Mouse (Mus musculus) CH12.LX (cell line): ENCODE results near the gene Cblc. TPM values are rescaled to one million over a fixed set of nuclear protein-coding genes. Genes with fewer than 3 reads are reported as not detected.
A peak's percentile ranks its signal among the peaks of the same experiment; 100 is the strongest.

ENCODE experiments used
- DNase-seq: peaks from one replicate; pipeline ENCODE4 v3.0.0-alpha.2; 2013; ENCODE audit errors: extremely low read depth
- H3K27ac ChIP-seq: 2 replicates; pipeline ENCODE4 v1.5.1; 2012; ENCODE audit warnings: low read depth, mild to moderate bottlenecking, control low read depth, moderate library complexity; ENCODE audit not compliant: insufficient read depth
- H3K27me3 ChIP-seq: replicated peaks from 2 replicates; pipeline ENCODE3; 2012; ENCODE audit warnings: inconsistent platforms
- H3K36me3 ChIP-seq, 2 experiments: replicated peaks in 1 of 2; 2 replicates each; pipeline versions ENCODE3 to v1.6.1; 2012; ENCODE audit warnings: inconsistent platforms in 1 of 2, low read length in 1 of 2, mild to moderate bottlenecking in 1 of 2, mixed read lengths in 1 of 2, moderate library complexity in 1 of 2; ENCODE audit not compliant: control insufficient read depth in 1 of 2, insufficient read depth in 1 of 2
- H3K4me1 ChIP-seq, 2 experiments: 2 replicates each; pipeline ENCODE4 v1.6.1; 2012; ENCODE audit warnings: inconsistent platforms in 1 of 2, moderate library complexity in 1 of 2; ENCODE audit not compliant: insufficient read depth in 2 of 2, control insufficient read depth in 1 of 2
- H3K4me2 ChIP-seq: 2 replicates; pipeline ENCODE4 v1.6.1; 2012; ENCODE audit warnings: low read depth, mild to moderate bottlenecking, control low read depth; ENCODE audit not compliant: poor library complexity, insufficient read depth, severe bottlenecking
- H3K4me3 ChIP-seq, 3 experiments: fragments of 150-350 bp in 1 of 3; sonication (generic) in 1 of 3; replicated peaks in 1 of 3; 2 replicates each; pipeline versions ENCODE3 to v1.5.1; 2011 to 2012; ENCODE audit warnings: low read depth in 2 of 3, low read length in 2 of 3, mild to moderate bottlenecking in 2 of 3, moderate library complexity in 2 of 3, control low read depth in 1 of 3, improper control_type of control experiment in 1 of 3, inconsistent platforms in 1 of 3, mixed read lengths in 1 of 3; ENCODE audit not compliant: poor library complexity in 1 of 3
- H3K79me2 ChIP-seq: replicated peaks from 2 replicates; pipeline ENCODE4 v1.6.1; 2012; ENCODE audit warnings: mild to moderate bottlenecking, moderate library complexity; ENCODE audit not compliant: control insufficient read depth, poor library complexity, insufficient read depth, severe bottlenecking; ENCODE audit errors: extremely low read depth
- H3K9ac ChIP-seq: 2 replicates; pipeline ENCODE4 v1.6.1; 2012; ENCODE audit warnings: low read depth, mild to moderate bottlenecking, control low read depth, moderate library complexity; ENCODE audit not compliant: insufficient read depth
- H3K9me3 ChIP-seq: replicated peaks from 2 replicates; pipeline ENCODE3; 2012; ENCODE audit warnings: low read length, inconsistent platforms, mixed read lengths
- CHD2 ChIP-seq: IDR thresholded peaks from 2 replicates; pipeline ENCODE4 v1.6.1; 2011; ENCODE audit warnings: low read length, improper control_type of control experiment
- CTCF ChIP-seq, 2 experiments: IDR thresholded peaks in 1 of 2; conservative IDR thresholded peaks in 1 of 2; 2 replicates each; pipeline ENCODE4 v1.5.1; 2011 to 2012; ENCODE audit warnings: low read depth in 2 of 2, low read length in 2 of 2, improper control_type of control experiment in 1 of 2, inconsistent platforms in 1 of 2, mild to moderate bottlenecking in 1 of 2, moderate library complexity in 1 of 2
- E2F4 ChIP-seq: IDR thresholded peaks from 2 replicates; pipeline ENCODE4 v1.6.1; 2011; ENCODE audit warnings: low read depth, low read length, improper control_type of control experiment; ENCODE audit not compliant: insufficient replicate concordance
- ETS1 ChIP-seq: conservative IDR thresholded peaks from 2 replicates; pipeline ENCODE4 v1.6.1; 2012; ENCODE audit warnings: low read depth, mild to moderate bottlenecking, inconsistent platforms, low read length, improper control_type of control experiment, moderate library complexity
- HCFC1 ChIP-seq: IDR thresholded peaks from 2 replicates; pipeline ENCODE4 v1.6.1; 2012; ENCODE audit warnings: low read depth, mild to moderate bottlenecking, inconsistent platforms, low read length, improper control_type of control experiment
- IRF4 ChIP-seq: IDR thresholded peaks from 2 replicates; pipeline ENCODE4 v1.6.1; 2014; ENCODE audit warnings: low read depth, mild to moderate bottlenecking, inconsistent platforms, low read length, improper control_type of control experiment
- JUND ChIP-seq: conservative IDR thresholded peaks from 2 replicates; pipeline ENCODE4 v1.6.1; 2011; ENCODE audit warnings: low read depth, low read length, improper control_type of control experiment
- KAT2A ChIP-seq: IDR thresholded peaks from 2 replicates; pipeline ENCODE4 v1.6.1; 2012; ENCODE audit warnings: low read length, improper control_type of control experiment, inconsistent platforms; ENCODE audit not compliant: insufficient replicate concordance
- MAX ChIP-seq: IDR thresholded peaks from 2 replicates; pipeline ENCODE4 v1.6.1; 2011; ENCODE audit warnings: low read length, improper control_type of control experiment
- MAZ ChIP-seq: IDR thresholded peaks from 2 replicates; pipeline ENCODE4 v1.6.1; 2012; ENCODE audit warnings: low read depth, mild to moderate bottlenecking, inconsistent platforms, low read length, improper control_type of control experiment, moderate library complexity
- MYC ChIP-seq: IDR thresholded peaks from 2 replicates; pipeline ENCODE4 v1.6.1; 2011; ENCODE audit warnings: low read depth, mild to moderate bottlenecking, improper control_type of control experiment, low read length
- NELFE ChIP-seq: IDR thresholded peaks from 2 replicates; pipeline ENCODE4 v1.6.1; 2011; ENCODE audit warnings: low read depth, low read length, improper control_type of control experiment
- POLR2A ChIP-seq: IDR thresholded peaks from 2 replicates; pipeline ENCODE4 v1.6.1; 2011; ENCODE audit warnings: low read depth, mild to moderate bottlenecking, improper control_type of control experiment, low read length
- RAD21 ChIP-seq: IDR thresholded peaks from 2 replicates; pipeline ENCODE4 v1.6.1; 2011; ENCODE audit warnings: low read depth, mild to moderate bottlenecking, low read length, improper control_type of control experiment, moderate library complexity
- RCOR1 ChIP-seq: conservative IDR thresholded peaks from 2 replicates; pipeline ENCODE4 v1.6.1; 2012; ENCODE audit warnings: low read depth, mild to moderate bottlenecking, inconsistent platforms, low read length, improper control_type of control experiment
- SIN3A ChIP-seq: IDR thresholded peaks from 2 replicates; pipeline ENCODE4 v1.6.1; 2012; ENCODE audit warnings: low read length, improper control_type of control experiment, inconsistent platforms
- SMC3 ChIP-seq: IDR thresholded peaks from 2 replicates; pipeline ENCODE4 v1.6.1; 2011; ENCODE audit warnings: low read depth, low read length, improper control_type of control experiment
- TBP ChIP-seq: conservative IDR thresholded peaks from 2 replicates; pipeline ENCODE4 v1.6.1; 2011; ENCODE audit warnings: low read depth, low read length, improper control_type of control experiment
- TCF12 ChIP-seq: IDR thresholded peaks from 2 replicates; pipeline ENCODE4 v1.6.1; 2014; ENCODE audit warnings: low read depth, mild to moderate bottlenecking, inconsistent platforms, low read length, improper control_type of control experiment
- UBTF ChIP-seq: IDR thresholded peaks from 2 replicates; pipeline ENCODE4 v1.6.1; 2012; ENCODE audit warnings: low read depth, mild to moderate bottlenecking, inconsistent platforms, low read length, improper control_type of control experiment, moderate library complexity
- USF2 ChIP-seq: conservative IDR thresholded peaks from 2 replicates; pipeline ENCODE4 v1.6.1; 2011; ENCODE audit warnings: low read depth, low read length, improper control_type of control experiment
- ZMIZ1 ChIP-seq: IDR thresholded peaks from 2 replicates; pipeline ENCODE4 v1.6.1; 2012; ENCODE audit warnings: low read depth, mild to moderate bottlenecking, inconsistent platforms, low read length, improper control_type of control experiment
- dilution Hi-C: fragments of 300-500 bp; cut with MboI; formaldehyde crosslinking; loops from 2 replicates; pipeline ENCODE4 v1.14.3; 2020; ENCODE audit warnings: low sequenced_read_pairs; ENCODE audit not compliant: extremely low pct_unique_long_range_greater_than_20kb, extremely low pct_ligation_motif_present
- in situ Hi-C: fragments of 300-500 bp; cut with MboI; formaldehyde crosslinking; loops from 3 replicates; pipeline ENCODE4 v1.14.3; 2019; ENCODE audit warnings: low sequenced_read_pairs, low pct_ligation_motif_present, low pct_unique_long_range_greater_than_20kb, mixed read lengths
- polyA plus RNA-seq: library from polyadenylated mRNA; unstranded; fragments of >175 nt; gene quantifications from 2 replicates; pipeline ENCODE4 v1.2.1, GENCODE M21; 2012; ENCODE audit warnings: low read depth; ENCODE audit not compliant: insufficient read length
- total RNA-seq, 2 experiments: library from RNA; depleted of rRNA; stranded (reverse); fragments of 300-350 nt in 1 of 2; fragments of >200 nt in 1 of 2; gene quantifications; 2 replicates each; pipeline ENCODE4 v1.2.3; 2012 to 2014

The Cblc gene
- total and polyA plus RNA-seq, 3 experiments: 6.4 to 30.8 (median 13.4) TPM

DNA sequence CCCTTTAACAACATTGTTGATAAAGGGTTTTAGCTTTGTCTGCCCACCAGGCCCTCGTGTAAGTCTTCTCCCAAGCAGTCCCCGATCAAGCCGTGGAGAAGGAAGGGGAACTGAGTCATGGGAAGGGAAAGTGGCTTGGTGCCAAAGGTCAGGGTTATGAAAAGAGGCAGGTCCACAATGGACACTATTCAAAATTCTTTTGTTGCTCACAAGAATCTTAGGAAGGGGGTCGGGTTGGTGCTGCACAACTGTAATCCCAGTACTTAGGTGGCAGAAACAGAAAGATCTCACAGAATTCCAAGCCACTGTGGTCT is 45.6 kb downstream of the Cblc start:
- no peak overlapping the region for H3K27ac ChIP-seq
- no peaks in the 10 kb centered on the region for H3K79me2 ChIP-seq
- DNase-seq: no peak
- H3K9me3 ChIP-seq: peaks cover 3% of the 10 kb centered on the region
- peaks cover 9 to 33% of the 10 kb centered on the region in 2 experiments for H3K4me1 ChIP-seq
- dilution Hi-C loops (no loop called here), in situ Hi-C loops (loop anchor here (5.0 kb wide), 1 partner anchor 36 kb away; no protein-coding TSS in a partner anchor)
- no peak for TF ChIP-seq KAT2A
- no peak for TF ChIP-seq POLR2A
- no peak for TF ChIP-seq HCFC1
- no peak for TF ChIP-seq SIN3A
- H3K36me3 ChIP-seq: no peaks in the 10 kb centered on the region
- H3K4me3 ChIP-seq: no peak overlapping the region
- H3K9ac ChIP-seq: no peak overlapping the region
- H3K27me3 ChIP-seq: peaks cover 14% of the 10 kb centered on the region
- no peak overlapping the region for H3K4me2 ChIP-seq

DNA sequence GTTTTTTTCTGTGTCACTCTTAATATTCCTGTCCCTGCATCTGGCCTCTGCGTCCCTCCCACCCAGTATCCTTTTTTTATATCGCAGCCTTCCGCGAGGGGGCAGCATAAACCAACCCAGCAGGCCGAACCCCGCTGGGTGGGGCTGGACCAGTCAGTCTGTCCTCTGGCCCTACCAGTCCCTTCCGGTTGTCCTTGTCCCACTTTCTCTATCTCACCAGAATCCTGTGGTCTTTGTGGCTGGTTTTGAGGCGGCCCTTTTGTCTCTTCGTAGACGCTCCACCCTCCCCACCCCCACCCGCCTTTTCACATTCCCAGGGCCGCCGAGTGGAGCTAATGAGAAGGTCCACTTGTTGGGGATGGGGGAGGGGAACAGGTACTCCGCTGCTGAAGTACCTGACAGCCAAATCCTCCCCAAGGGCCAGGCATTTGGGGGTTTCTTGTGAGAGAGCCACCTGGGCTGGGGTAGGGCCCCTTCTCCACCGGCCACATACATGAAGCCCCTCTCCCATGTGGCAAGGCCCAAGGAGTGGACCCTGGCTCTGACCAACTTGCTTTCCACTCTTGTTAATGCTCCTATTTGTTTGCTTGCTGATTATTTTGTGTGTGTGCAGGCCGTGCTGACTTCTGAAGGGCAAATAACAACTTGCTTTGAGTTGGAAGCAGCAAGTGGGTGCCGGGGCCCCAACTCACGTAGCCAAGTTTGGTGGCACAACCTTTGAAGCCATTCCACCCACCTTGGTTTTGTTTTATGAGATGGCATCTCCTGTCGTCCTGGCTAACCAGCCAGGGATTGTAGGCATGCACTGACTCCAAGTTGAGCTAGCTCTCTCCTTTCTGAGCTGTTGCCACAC is 46.2 kb downstream of the Cblc start, which contains the start of gene Nectin2:
TSS of gene Nectin2 (minus strand) at position 267 of the 853 bp plus-strand sequence.
- no peaks in the 10 kb centered on the region for H3K36me3 ChIP-seq
- no peaks in the 10 kb centered on the region for H3K79me2 ChIP-seq
- H3K27me3 ChIP-seq: peaks cover 14% of the 10 kb centered on the region
- peaks cover 3% of the 10 kb centered on the region for H3K9me3 ChIP-seq
- TF ChIP-seq HCFC1 (0 out of 2 replicates have a peak, but pooled peaks have one; percentile 34), TBP (no peak), UBTF (no peak), JUND (no peak), SIN3A (no peak), E2F4 (no peak), CTCF (conservative IDR thresholded peaks at IDR 0.05 in 1 of 2, IDR thresholded peaks at IDR 0.05 in 1 of 2; ENCODE audit: low read depth in 2 of 2, low read length in 2 of 2) (peak; percentile 30 to 90; a peak in 3 of 4 replicates), MAZ (peak; percentile 96), KAT2A (no peak), ZMIZ1 (no peak), ETS1 (no peak), CHD2 (peak; percentile 62; the same call in 1 of the 2 replicates), MAX (no peak), RCOR1 (no peak), IRF4 (no peak), SMC3 (peak; percentile 83), RAD21 (peak; percentile 80), NELFE (0 out of 2 replicates have a peak, but pooled peaks have one; percentile 20), POLR2A (0 out of 2 replicates have a peak, but pooled peaks have one; percentile 35), USF2 (no peak), TCF12 (peak; percentile 16; the same call in 1 of the 2 replicates), MYC (no peak)
- H3K4me3 ChIP-seq: peak within 1 kb of the TSS; percentile 72 to 74 (median 73)
- H3K4me2 ChIP-seq: peak within 1 kb of the TSS; percentile 99
- in situ Hi-C loops: loop anchor here (5.0 kb wide), 1 partner anchor 37 kb away; no protein-coding TSS in a partner anchor
- peak within 1 kb of the TSS; percentile 88 for H3K9ac ChIP-seq
- no peak within 1 kb of the TSS for H3K27ac ChIP-seq
- peaks cover 9 to 33% of the 10 kb centered on the region in 2 experiments for H3K4me1 ChIP-seq
- peak; percentile 85 for DNase-seq
- dilution Hi-C loops: no loop called here
